Mouse (Mus musculus) cerebellum, adult (tissue): ENCODE results near the gene Tollip.

ENCODE experiments used
- ATAC-seq: cut with Nextera tagmentation; 2 replicates; pipeline ENCODE4 v1.9.2; 2017; ENCODE audit warnings: mild to moderate bottlenecking, moderate library complexity, mixed read lengths; ENCODE audit not compliant: insufficient number of reproducible peaks, low FRiP score, low TSS enrichment

The Tollip gene

DNA sequence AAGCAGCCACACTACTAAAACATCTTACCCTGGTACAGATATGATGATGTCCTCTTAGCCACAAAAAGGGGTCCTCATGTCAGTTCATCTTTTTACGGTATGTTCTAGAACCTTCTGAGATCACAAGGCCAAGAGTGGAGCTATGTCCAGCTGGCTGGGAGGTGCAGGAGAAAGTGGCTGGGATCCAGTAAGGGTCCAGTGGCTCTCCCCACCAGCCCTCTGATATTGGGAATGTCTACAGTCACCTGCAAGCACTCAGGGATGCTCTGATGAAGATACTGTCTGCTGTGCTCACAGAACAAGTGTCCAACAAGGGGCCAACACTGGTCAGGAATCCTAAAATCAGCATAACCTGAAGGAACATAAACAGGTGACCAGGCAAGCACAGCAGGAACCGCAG lies at the start of gene Tollip:
Tollip (minus strand) TSS at position 101 of the 400 bp plus-strand sequence.
- ATAC-seq, result no peak

DNA sequence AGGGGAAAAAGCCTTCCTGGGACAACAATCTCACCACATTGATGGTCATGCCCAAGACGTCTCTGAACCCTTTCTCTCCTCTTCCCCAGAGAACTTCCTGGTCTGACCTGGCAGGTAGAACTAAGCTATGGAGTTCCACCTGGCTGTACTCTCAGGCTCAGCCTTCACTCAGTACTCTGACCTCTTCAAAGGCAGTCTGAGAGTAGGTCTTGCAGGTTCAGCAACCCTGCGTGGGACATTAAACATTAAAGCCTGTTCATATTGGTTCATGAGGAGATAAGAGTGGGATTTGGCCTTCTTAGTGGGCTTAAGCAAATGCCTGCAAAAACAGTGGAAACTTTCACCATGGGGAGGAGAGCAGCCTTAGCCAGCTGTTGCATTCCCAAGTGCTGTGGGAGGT lies 48.0 kb upstream of the Tollip start:
- ATAC-seq, result no peak

DNA sequence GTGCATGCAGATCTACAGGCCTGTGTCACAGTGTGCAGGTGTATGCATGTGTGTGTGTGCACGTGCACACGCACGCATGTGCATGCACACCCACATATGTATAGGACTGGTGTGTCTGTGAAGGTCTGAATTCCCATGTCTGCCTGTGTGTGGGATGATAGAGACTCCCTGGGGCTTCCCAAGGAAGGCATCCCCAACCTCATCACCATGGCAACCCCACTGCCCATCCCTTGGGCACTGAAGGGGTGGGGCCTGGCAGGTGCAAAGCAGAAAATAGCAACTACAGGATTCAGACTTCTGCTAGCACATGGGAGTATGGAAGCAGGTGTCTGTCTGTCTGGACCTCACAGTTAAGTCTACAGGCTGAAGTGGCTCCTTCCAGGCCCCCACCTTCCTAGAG lies 44.2 kb upstream of the Tollip start:
- ATAC-seq, result no peak

DNA sequence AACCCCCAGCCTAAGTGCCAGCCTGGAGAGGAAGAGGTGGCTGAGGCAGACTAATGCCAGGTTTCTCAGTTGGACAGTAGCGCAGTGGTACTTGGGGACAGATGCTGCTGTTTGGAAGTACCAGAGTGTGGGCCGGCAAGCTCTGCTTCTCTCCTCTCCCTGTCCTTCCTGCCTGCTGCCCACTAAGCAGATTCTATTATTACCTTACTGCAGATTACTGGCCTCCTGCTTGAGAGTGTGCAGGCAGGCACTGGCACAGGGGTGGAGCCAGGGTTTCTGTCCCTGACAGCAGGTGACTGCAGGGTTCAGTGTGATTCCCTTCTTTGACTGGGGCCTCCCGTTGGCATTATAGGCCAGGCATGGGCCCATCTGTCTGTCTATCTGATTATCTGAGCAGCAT lies 43.2 kb upstream of the Tollip start:
- peak; percentile 18; the same call in 1 of the 2 replicates for ATAC-seq

- no peak for ATAC-seq
These were observed 42.6 kb upstream of the Tollip start for GRCm38 (mm10) chr7:141960926-141961325.

DNA sequence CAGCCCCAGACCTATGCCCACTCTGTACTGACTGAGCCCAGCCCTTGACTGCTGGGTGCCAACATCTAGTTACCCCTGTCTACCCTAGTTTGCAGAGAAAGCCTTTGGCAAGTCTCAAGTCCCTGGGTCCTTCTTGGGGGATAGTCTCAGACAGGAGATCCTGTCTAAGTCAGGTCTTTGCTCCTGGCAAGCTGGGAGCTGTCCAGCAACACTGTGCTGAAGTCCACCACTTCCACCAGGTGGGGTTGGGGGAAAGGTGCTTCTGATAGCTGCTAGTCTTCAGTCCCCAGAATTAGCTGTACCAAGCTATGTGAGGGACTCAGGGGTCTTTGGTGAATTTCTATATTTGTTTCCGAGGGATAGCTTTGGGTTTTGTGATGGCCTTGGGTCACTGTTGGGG lies 40.8 kb upstream of the Tollip start:
- ATAC-seq, result no peak

DNA sequence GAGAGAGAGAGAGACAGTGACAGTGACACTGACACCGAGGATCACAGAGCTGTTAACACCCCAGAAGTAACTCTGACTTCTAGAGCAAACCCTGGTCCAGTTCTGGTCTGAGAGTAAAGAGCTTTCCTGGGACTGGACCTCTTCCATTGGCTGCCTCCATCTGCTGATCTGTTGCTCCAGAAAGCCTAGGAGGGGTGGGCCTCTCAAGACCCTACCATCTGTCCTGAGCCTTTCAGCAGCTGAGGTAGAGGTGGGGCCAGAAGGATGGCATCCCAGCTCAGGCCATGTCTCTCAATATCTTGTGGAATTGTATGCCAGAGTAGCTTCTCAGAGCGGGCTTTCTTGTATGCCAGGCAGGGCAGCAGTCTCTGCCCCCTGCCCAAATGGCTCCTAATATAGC lies 39.9 kb upstream of the Tollip start:
- ATAC-seq, result no peak

DNA sequence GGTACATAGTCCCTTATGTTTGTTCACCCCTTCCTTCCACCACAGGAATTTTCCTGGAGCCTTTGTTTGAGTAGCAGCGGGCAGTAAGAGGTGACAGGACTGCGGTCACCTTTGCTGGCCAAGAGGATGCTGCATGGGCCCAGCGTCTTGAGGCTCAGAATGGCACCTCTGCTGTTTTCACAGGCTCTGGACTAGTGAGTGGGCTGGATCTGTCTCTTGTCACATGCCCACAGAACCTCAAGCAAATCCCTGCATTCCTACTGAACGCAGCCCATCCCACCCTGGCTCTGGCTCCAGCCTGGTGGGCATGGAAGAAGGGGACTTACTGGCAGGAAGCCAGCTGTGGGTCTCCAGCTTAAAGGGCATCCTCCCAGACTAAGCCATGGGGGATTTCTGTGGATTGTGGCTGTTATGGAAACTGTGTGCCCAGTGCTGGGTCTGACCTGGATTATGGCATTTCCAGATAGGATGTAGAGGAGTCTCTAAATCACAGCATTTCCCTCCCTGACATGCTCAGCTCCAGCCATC lies 39.3 kb upstream of the Tollip start:
- ATAC-seq, result no peak

DNA sequence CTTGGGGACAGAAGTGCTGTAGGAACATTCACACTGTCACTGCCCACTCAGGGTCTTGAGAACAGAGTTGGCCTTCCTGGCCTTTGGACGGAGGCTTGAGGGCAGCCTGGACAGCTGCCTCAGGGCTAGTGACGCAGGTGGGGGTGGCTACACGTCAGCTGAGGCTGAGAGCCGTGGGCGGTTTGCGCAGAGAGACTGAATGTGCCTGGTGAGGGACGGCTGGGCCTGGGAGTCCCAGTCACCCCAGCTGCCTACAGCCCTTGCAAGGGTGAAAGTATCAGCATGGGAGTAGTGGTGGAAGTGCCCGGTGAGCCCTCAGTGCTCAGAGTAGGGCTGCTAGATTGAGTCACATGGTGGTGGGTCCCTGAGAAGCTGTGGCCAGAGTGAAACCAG lies 37.9 kb upstream of the Tollip start:
- no peak for ATAC-seq

DNA sequence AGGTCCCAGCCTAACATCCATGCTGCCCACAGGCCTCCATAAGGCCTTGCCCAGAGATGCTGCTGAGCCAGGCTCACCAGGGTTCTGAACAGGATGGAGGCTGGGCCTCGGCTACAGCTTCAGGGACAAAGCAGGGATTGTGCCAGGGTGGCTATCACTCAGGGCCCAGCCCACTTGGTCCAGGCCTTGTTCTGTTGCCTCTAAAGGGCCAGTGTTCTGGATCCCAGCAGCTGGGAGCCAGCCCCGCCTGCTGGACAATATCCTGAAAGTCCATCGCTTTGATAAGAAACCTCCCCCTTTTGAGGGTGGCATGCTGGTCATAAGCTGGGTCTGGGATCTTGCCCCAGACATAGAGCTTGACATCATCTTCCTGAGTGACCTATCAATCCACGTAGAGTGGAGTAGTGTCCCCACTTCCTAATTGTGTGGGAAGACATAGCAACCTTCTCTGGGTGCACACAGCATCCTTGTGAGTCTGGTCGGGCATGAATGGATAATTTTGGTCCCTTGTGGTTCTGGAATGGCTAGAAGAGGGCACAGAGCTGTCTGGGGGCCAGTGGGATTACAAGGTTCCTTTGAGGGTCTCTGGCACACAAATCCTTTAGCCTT lies 37.4 kb upstream of the Tollip start:
- ATAC-seq, result no peak

- no peak for ATAC-seq
These were observed 35.3 kb upstream of the Tollip start for GRCm38 (mm10) chr7:141953616-141954015.

DNA sequence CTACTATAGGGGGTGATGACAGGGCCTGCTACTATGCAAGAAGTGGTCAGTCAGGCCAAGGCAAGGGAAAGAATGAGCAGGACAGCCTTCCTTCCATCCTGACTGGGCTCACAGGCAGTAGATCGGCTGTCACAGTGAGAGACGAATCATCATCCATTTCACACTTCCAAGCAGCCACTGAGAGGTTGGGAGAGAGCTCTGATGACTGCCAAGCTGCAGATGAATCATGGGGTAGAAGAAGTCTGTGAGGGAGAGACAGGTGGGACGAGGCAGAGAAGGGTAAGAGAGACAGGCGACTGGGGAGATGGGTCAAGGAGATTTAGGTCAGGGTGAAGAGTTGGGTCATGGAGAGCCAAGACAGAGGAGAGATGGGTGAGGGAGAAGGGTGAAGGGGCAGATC lies 34.6 kb upstream of the Tollip start:
- ATAC-seq, result no peak

GRCm38 (mm10) chr7:141951821-141952220 lies 33.5 kb upstream of the Tollip start:
- ATAC-seq, result no peak

GRCm38 (mm10) chr7:141950104-141951013 lies 32.1 kb upstream of the Tollip start:
- peak; percentile 7; the same call in 1 of the 2 replicates for ATAC-seq

- no peak; the same call in 1 of the 2 replicates for ATAC-seq
These were observed 31.4 kb upstream of the Tollip start for GRCm38 (mm10) chr7:141949799-141950103.

DNA sequence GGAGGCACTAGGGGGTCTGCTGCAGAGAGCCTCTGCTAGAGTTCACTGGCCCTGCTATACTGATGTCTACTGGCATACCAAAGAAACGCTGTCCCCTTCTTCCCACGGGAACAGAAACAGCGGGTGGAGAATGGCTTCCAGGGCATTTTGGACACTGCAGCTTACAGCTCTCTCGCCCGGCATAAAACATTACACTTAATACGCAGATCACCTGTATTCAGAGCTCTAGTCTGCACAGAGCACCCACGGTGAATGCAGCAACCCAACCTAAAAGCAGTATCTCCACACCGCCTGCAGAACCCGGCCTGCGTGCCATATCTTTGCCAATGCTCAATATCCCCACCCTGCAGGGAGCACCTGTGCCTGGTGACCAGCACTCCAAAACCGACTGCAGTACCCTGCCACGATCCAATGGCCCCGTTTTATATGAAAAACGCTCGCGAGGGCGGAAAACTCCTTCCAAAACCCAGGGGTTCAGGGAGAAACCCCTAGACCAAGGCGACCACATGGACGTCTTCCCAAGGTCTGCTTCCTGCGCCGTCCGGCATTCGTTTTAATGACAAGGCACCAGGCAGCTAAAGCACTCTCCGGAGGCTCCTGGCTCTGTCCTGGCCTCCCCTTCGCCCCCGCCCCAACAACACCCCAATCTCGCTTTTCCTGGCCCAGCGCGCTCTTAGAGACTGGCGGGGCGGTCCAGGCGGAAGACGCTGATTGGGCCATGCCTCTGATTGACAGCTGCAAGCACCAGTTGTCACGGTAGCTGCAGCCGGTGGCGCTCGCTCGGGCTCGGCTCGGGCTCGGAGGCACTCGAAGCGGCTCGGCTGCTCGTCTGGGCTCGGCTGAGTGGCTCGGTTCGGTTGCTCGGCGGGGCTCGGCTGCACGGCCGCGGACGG lies 30.8 kb upstream of the Tollip start, which contains the start of gene Brsk2:
Brsk2 (plus strand) TSS at position 846 of the 893 bp plus-strand sequence.
- ATAC-seq, result peak; percentile 90

DNA sequence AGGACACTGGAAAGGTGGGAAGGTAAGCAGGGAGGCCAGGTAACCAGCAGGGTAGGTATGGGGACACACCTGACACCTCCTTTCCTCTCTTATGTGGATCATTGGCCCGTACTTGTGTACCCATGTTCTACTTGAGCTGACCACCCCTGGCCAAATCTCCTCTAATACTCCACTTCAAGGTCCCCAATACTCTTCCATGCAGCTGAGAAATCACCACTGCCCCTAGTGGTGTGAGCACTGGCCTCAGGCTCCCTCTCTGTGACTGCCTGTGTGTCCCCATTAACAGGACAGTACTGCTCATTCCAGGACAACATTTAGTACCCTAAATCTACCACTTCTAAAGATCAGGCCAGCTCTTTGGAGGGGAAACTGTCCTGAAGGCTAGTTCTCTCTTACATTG lies 29.7 kb upstream of the Tollip start:
- no peak for ATAC-seq

DNA sequence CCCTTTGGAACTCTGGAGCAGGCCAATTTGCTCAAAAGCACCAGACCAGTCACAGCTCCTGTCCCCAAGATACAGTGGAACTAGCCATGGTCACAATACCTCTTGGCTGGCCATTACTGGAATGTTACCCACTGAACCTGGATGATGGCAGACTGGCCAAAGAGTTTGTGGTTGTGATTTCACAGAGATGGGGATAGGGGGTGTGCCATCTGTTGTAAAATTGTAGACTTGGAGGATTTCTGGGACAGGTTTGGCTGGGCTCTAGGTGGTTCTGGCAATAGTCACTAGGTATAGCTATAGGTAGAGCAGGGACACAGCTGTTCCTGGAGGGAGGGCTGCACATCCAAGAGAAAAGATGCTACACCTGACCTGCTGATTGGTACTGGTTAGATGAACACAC lies 29.2 kb upstream of the Tollip start:
- no peak for ATAC-seq

DNA sequence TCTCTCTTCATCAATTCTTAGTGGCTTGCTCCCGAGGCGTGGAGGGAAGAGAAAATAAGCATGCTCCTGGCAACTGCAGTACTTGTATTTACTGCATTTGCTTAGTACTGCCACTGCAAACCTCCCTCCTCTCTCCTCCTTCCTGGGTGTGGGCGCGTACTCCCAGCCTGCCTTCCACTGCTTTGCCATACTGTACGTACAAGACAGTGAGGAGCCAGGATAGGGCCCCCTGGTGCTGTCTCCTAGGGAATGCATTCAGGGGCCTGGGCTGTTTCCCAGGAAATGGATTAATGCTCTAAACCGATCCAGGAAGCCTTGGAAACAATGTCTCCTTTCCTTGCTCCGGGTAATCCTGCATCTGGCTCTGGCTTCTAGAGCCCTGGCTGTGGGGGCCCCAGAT lies 27.6 kb upstream of the Tollip start:
- no peak for ATAC-seq

DNA sequence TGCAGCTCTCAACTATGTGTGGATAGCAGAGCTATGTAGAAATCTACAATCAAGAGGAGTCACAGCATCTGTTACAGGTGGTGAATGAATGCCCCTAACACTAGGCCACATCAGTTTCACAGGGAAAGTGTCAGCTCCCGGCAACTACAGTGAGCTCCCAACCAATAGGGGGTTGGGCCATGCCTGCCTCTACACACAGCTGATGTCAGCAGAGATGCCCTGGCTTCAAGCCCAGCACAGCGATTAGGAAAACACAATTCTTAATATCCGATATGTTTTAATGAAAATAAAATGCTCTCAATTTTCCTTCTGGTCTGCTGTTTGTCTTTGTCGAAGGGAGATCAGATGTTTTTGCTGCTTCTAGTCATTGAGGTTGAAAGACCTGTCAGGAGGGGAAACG lies 25.1 kb upstream of the Tollip start:
- no peak for ATAC-seq

GRCm38 (mm10) chr7:141934951-141935350 lies 16.6 kb upstream of the Tollip start:
- no peak for ATAC-seq
